Mouse (Mus musculus) megakaryocyte-erythroid progenitor cell, adult 5-6 weeks (primary cell): ENCODE measurements around the gene Fcor. TPM values are rescaled to one million over a fixed set of nuclear protein-coding genes. Genes with fewer than 3 reads are reported as not detected.

Experiments used
- ATAC-seq: replicated peaks from 2 replicates; pipeline ENCODE4 v1.8.0; 2016; ENCODE audit warnings: mild to moderate bottlenecking, inconsistent platforms; ENCODE audit not compliant: severe bottlenecking, poor library complexity, low FRiP score, low TSS enrichment
- total RNA-seq, 2 experiments: library from RNA; stranded (forward) in 1 of 2; stranded (reverse) in 1 of 2; fragments of 200-1000, 215-1000 nt in 1 of 2; fragments of >200 nt in 1 of 2; fragmentation: Nextera tagmentation in 1 of 2; gene quantifications; 2 replicates each; pipeline ENCODE4 v1.2.3; 2014 to 2017

Gene Fcor
- total RNA-seq, 2 experiments from 2014 or later = 19.2 TPM; not detected in 1

- ATAC-seq = peak; percentile 17
Observed at GRCm38 (mm10) chr8:3676993-3677579, 4.9 kb upstream of the Fcor start.

- ATAC-seq = peak; percentile 69
Observed at GRCm38 (mm10) chr8:3676131-3676992, 4.2 kb upstream of the Fcor start, which contains the start of gene Trappc5. Gene Trappc5 (plus strand): TSS chr8:3676299.

GRCm38 (mm10) chr8:3674671-3675070, 2.5 kb upstream of the Fcor start:
- no peak for ATAC-seq

GRCm38 (mm10) chr8:3670388-3670787, 1.8 kb downstream of the Fcor start:
- ATAC-seq = no peak

- no peak for ATAC-seq
Observed at GRCm38 (mm10) chr8:3665507-3665906, 6.7 kb downstream of the Fcor start, which contains the start of gene Mcemp1. Gene Mcemp1 (plus strand): TSS chr8:3665754.

- no peak for ATAC-seq
Observed at GRCm38 (mm10) chr8:3664405-3664804, 7.8 kb downstream of the Fcor start.

GRCm38 (mm10) chr8:3660889-3661288, 11.3 kb downstream of the Fcor start:
- ATAC-seq = no peak

GRCm38 (mm10) chr8:3656725-3657381, 15.3 kb downstream of the Fcor start:
- no peak for ATAC-seq

- no peak for ATAC-seq
Observed at GRCm38 (mm10) chr8:3655526-3655925, 16.6 kb downstream of the Fcor start, which contains the start of gene Retn. Gene Retn (plus strand): TSS chr8:3655770.

GRCm38 (mm10) chr8:3654726-3655508, 17.2 kb downstream of the Fcor start:
- no peak for ATAC-seq

GRCm38 (mm10) chr8:3652845-3653244, 19.3 kb downstream of the Fcor start:
- ATAC-seq = peak; percentile 51; the same call in 1 of the 2 replicates

- ATAC-seq = no peak
Observed at GRCm38 (mm10) chr8:3648990-3649389, 23.2 kb downstream of the Fcor start.

GRCm38 (mm10) chr8:3648268-3648667, 23.9 kb downstream of the Fcor start:
- ATAC-seq = no peak

GRCm38 (mm10) chr8:3647561-3647960, 24.6 kb downstream of the Fcor start:
- no peak for ATAC-seq

GRCm38 (mm10) chr8:3646824-3647531, 25.2 kb downstream of the Fcor start:
- no peak for ATAC-seq

GRCm38 (mm10) chr8:3645804-3646203, 26.4 kb downstream of the Fcor start:
- ATAC-seq = peak; percentile 99

GRCm38 (mm10) chr8:3631478-3631875, 40.7 kb downstream of the Fcor start:
- ATAC-seq = peak; percentile 52

GRCm38 (mm10) chr8:3630647-3631477, 41.3 kb downstream of the Fcor start, which contains the start of gene Stxbp2:
Gene Stxbp2 (plus strand): TSS chr8:3630955.
- ATAC-seq = peak; percentile 94
